Mouse (Mus musculus): ENCODE results near the gene Top3a.

DNA sequence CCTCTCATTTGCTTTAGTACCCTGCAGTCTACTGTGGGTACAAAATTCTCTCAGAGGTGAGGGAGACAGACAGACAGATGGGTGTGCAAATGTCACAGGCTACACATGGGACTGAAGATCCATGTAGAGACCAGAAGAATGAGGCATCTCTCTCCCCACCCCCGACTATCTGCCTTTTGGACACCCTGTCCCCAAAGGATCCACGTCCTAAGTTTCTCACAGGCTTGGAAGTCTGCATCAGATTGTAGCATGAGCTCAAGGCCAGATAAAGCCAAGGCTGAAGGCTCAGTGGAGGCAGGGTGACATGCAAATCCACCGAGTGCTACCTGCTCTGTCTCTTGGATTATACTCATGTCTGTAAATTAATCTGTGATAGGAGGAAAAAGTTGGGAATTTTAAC is 40.7 kb downstream of the Top3a start:
- TF ChIP-seq CTCF (IDR thresholded peaks at IDR 0.05; ENCODE audit: low read depth, low read length) (no peak), POLR2A (IDR thresholded peaks at IDR 0.05; ENCODE audit: extremely low read depth, insufficient read depth, low read length) (no peak)
